Mouse (Mus musculus): ENCODE measurements around the gene Elf1. TPM values are rescaled to one million over a fixed set of nuclear protein-coding genes. Genes with fewer than 3 reads are reported as not detected.
A peak's percentile ranks its signal among the peaks of the same experiment; 100 is the strongest.
"Not testable (repeated sequence)": the region's sequence is repeated elsewhere in the genome, so short reads cannot be mapped to it uniquely, and the experiment has no call there.

Elf1 gene
- 20.8 and 27.7 TPM in 2 replicates for total RNA-seq (2021)
- long read RNA-seq, full-length matches to known transcripts: 3 of 19 reads
- long read RNA-seq, partial matches to known transcripts: 12 of 19 reads
- long read RNA-seq, other reads (novel, unspliced or antisense): 4 of 19 reads

DNA sequence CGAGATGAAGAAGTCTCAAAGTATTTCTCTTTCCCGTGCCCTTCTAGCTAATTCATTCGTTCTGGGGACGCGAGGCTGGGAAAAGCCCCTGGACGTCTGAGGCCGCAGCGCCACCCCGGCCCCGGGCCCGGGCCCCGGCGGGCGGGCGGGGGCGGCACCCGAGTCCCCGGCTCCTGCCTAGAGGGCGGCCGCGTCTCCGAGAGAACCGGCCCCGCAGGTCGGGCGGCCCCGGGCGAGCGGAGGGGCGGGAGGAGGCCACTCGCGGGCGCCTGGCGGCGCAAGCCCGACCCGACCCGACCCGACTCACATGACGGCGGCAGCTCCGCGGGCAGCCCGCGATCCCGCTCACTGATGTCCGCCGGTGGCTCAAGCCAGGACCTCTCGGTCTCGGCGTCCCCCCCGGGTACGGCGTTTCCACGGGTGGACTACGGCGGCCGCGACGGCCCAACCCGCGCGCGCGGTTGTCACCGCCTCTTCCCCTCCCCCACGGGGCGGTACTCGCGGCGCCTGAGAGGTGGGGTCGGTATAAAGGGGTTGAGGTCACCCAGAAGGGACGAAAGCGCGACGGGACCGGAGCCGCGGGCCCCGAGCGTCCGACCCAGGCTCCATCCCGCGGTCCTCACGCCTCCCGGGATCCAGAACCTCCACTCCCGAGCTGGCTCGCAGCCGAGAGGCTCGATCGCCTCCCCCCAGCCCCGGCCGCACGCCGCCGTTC, at the start of gene Elf1:
Gene Elf1 (plus strand): TSS at position 571 of the 715 bp plus-strand sequence.
- DNase-seq: peak; percentile 98

DNA sequence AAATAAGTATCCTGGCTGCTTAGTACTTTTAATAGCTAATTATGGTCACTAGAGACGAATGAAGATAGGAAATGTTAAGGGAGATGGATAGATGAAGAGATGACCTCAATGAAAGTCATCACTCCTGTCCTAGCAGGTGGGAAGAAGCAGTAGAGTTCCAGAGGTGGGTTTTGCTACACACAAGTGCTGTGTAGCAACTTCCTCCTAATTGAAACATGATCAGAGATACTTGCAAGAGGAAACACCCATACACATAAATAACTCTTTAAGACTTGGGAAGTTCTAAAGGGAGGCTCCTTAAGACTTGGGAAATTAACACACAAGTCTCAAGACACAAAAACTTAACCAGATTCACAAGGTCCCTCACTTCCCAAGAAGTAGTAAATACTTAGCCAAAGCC, 46.9 kb upstream of the Elf1 start:
- DNase-seq: no peak

DNA sequence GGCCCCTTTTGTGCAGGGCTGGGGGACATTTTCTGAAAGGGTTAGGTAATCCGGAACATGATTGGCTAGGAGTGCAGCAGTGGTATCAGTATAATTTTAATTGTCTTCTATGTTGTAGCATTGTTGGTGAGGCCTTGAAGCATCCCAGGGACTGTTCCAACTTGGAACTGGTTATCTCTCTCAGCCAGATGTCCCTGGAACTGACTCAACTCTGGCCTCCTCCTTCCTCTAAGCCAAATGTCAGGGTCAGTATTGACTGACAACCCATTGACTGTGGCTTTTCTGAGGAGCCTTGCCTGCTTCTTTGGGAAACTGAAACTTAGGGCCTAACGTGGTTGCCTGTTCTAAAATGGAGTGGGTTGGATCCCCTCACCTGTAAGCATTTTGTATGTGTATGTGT, 40.3 kb upstream of the Elf1 start:
- no peak for DNase-seq

DNA sequence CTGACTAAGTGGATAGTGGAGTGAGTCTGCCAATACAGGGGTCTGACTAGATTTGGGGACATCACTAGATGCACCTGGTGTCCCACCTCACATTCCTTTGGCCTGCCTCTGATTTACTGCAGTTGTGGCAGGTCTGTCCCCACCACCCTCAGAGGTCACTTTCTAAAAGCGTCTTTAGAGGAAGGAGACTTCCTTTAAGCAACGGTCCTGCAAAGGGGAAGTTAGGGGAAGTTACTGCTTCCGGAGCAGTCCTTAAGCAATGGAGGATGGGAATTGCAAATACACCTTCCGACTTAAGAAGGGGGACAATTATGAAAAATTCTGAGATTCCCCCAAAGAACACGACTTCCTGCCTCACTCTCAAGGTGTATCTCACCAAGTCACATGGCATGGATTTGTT, 39.6 kb upstream of the Elf1 start:
- no peak for DNase-seq

DNA sequence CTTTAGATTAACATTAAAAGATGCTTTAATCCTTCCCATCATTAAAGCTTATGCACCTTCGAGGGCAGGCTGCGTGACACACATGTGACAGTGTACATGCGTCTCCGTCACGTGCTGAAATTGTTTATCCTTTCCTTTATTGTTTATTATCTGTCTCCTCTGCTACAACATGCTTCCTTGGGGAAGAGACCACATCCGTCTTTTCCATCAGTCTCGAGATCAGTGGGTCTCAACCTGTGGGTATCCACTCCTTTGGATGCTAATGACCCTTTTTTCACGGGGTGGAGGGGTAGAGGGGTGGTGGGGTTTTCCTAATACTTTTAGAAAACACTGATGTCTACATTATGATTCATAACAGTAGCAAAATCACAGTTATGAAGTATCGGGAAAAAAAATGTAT, 36.4 kb upstream of the Elf1 start:
- no peak for DNase-seq

DNA sequence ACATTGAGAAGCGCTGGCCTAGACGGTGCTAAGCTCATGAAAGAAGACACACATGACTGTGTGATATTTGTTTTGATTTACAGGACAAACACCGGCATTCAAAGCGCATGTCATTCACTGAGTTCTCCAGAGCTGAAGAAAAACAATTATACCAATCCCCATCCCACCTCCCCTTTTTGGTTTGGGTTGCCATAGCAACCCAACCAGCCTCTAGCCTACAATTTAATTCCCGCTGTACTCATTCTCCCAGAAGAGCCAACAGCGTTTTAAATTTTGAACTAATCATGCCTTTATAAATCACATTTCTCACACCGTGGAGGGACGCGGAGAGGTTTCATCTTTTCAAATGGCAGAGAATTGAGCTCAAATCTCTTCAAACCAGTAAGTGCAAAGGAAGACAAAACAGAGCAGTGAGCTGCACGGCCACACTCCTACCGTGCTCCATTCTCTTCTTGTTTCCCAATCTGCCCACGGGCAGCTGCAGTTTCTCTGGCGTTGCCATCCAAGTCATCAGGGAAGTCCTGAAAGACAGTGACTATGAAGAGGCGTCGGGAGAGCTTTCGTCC, 35.9 kb upstream of the Elf1 start:
- DNase-seq: no peak

DNA sequence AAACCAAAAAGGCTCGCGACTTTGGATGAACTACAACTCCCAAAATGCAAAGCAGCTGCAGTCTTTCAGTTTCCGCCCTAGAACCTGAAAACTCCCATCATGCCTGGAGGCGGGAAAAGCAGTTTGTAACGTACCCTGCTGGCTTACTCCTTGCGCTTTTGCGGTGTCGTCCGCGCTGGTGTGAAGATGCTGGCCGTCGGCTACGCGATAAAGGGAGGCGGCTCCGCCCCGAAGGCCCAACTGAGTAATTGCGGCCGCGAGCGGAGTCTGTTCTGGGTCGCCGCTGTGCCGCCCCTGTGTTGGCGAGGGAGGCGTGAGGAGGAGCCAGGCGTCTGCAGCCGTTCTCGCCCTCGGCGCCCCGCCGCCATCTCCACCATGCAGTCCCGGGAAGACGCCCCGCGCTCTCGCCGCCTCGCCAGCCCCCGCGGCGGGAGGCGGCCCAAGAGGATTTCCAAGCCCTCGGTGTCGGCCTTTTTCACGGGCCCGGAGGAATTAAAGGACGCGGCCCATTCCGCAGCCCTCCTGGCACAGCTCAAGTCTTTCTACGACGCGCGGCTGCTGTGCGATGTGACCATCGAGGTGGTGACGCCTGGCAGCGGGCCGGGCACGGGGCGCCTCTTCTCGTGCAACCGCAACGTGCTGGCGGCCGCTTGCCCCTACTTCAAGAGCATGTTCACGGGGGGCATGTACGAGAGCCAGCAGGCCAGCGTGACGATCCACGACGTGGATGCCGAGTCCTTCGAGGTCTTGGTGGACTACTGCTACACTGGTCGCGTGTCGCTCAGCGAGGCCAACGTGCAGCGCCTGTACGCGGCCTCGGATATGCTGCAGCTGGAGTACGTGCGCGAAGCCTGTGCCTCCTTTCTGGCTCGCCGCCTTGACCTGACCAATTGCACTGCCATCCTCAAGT, 29.1 kb upstream of the Elf1 start, which contains the start of gene Kbtbd6:
Gene Kbtbd6 (plus strand): TSS at position 155 of the 910 bp plus-strand sequence.
- peak; percentile 71 for DNase-seq

DNA sequence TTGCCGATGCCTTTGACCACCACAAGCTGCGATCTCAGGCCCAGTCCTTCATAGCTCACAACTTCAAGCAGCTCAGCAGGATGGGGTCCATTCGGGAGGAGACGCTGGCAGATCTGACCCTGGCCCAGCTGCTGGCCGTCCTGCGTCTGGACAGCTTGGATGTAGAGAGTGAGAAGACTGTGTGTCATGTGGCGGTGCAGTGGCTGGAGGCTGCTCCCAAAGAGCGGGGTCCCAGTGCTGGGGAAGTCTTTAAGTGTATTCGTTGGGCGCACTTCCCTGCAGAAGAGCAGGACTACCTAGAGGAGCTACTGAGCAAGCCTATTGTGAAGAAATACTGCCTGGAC, 28.4 kb upstream of the Elf1 start:
- DNase-seq: not testable (repeated sequence)

DNA sequence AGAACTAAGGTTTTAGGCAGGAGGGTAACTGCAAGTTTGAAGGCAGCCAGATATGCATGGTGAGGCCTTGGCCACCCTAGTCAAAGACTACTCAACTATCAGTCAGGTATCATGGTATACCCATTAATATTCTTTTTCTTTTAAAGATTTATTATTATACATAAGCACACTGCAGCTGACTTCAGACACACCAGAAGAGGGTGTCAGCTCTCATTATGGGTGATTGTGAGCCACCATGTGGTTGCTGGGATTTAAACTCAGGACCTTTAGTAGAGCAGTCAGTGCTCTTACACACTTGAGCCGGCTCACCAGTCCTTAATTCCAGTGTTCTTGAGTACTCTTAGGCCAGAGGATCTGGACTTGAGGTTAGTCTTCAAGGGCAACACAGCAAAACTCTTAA, 20.6 kb upstream of the Elf1 start:
- DNase-seq: no peak

DNA sequence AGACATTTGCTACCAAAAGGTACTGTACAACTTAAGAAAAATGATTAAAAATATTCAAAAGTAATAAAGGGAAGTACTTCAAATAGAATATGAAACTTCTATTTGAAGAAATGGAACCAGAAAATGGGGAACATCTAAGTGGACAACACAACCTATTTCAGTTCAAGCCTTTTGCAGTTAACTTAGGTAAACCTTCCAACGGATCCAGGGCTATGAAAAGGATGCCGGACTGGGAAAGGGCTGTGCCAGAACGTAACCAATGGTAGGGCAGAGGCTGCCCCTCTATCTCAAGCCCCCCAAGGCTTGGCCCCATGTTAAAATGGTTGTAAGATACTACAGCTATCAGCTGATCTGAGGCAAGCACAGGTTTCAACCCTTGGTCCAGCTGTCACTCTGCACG, 20.0 kb upstream of the Elf1 start:
- no peak for DNase-seq

DNA sequence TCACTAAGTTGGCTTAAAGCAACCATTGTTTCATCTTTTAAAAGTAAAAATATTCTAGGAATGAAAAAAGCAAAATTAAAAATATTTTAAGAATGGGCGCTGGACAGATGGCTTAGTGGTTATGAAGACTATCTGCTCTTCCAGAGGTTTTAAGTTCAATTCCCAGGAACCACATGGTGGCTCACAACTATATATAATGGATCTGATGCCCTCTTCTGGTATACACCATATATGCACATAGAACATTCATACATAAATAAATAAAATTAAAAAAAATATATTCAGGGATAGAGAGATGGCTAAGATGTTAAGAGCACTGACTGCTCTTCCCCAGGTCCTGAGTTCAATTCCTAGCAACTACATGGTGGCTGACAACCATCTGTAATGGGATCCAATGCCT, 15.4 kb upstream of the Elf1 start:
- DNase-seq: no peak

DNA sequence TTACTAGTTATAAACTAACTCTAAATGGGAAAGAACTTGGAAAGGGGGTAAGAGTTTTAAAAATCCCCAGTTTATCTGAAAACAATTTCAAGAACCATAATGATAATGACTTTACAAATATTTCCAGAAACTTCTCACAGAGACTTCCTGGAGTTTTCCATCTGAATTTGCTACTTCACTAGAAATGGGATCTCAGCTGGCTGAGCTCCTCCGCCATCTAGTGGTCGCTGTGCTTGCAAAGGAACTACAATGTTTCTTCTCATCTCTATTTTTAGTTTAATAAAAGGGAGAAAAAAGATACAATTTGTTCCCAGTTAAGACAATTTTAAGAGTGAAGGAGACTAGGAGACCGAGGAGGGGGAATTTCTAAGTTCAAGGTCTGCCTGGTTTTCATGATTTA, 13.4 kb upstream of the Elf1 start:
- peak; percentile 68 for DNase-seq

DNA sequence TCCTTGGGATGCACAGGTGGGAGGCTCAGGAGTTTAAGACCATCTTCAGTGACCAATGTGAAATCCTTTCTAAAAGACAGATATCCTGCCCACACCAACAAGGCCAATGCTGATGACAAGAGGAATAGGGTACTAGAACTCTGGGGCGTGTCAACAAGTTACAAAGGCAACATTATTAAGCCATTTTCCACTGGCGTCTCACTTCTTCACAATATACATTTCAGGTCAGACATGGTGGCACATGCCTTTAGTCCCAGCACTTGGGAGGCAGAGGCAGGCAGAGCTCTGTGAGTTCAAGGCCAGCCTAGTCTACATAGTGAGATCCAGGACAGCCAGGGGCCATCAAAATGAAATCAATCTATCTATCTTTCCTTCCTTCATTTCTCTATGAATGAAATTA, 7.6 kb upstream of the Elf1 start:
- no peak for DNase-seq

DNA sequence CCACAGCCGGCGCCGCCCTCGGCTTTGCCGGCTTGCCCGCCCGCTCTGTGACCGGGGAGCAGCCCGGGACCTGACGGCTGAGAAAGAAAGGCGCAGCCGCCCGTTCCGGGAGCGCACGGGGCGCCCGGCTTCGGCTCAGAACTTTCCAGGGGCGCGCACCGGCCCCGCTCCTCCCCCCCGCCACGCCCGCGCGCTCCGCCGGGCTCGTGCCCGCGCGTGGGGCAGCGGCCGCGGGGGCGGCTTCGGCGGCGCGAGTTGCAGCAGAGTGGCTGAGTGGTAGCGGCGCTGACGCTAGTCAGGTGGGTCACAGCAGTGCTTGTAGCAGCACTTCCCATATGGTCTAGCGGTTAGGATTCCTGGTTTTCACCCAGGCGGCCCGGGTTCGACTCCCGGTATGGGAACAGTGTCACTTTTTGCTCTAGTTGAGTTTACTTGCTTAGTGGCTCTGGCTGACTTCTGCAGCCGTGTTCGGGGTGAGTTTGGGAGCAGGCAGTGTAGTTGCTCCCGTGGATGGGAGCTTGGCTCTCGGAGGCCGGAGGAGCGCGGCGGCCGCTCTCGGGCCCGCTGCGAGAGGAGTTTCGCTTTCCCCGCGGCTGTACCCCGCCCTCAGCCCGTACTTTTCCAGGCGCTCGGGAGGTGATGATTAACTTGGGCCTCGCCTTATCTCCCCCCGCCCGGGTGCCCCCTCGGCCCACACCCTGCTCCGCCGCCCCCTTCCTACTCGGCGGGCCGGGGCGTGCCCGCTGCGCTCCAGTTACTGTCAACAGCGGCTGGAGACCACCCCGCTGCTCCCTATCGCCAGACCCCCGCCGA, 551 bp downstream of the Elf1 start, which contains the start of gene Wbp4:
Gene Wbp4 (minus strand): TSS at position 182 of the 813 bp plus-strand sequence.
- peak; percentile 92 for DNase-seq

DNA sequence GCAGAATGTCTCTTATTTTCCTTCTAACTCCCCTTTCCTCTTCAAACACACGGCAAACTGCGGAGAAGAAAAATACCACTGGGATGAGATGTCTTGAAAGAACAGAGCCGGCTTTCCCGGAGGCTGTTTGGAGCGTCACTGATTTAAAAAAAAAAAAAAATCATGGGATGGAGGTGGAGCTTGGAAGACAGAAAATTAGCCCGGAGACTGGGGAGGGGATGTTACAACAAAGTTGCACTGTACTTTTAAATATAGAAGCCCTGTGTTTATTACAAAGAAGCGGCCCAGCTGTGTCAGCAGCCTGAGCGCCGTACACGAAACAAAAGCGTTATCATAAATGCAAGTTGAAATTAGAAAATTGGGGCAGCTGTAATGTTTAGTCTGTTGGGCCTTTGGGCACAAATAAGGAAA, 1.3 kb downstream of the Elf1 start:
- no peak for DNase-seq

DNA sequence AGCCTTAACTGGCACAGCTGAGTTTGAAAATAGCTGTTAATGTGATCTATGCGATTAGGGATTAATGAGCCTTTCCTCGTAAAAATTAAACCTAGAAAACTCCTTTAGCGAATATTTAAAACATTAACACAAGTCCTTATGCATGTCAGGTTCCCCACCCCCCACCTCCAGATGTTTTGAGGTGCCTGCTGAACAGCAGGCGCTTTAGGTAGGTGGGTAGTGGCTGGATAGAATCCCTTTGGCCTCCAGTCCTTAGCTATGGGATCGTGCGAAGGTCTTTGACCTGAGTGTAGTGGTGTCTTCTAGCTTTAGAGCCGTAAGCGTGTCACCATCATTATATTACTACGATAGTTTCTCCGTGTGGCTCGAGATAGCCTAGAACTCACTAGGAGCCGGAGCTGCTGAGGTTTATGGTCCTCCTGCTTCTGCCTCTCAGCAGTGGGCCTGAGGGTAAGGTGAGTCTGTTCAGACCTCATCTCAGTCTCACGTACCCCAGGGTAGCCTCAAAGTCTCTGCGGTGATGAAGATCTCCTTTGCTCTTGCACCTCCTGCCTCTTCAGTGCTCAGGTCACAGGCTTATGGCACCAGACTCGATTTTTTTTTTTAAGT, 1.9 kb downstream of the Elf1 start:
- DNase-seq: no peak

DNA sequence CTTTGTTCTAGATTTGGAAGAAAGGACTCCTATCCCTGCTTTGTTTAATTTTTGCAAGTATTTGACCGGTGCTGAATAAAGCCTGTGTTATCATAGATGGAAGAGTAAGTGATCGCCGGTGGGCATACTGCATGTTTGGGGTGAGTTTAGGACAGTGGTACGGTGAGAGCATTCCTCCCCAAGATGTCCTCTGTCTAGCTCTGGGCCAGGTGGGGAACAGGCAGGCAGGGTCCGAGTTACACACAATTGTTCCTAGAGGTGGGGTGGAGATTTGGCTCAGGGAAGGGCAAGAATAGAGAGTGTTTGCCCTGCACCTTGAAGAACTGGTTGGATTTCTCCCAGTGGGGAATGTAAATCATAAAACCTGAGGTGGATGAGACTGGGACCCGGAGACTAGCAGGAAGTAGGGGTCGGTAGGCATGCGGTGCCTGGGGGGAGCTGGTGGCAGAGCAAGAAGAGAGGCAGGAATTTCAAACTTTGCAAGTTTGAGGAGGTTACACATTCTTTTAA, 2.7 kb downstream of the Elf1 start:
- DNase-seq: no peak

DNA sequence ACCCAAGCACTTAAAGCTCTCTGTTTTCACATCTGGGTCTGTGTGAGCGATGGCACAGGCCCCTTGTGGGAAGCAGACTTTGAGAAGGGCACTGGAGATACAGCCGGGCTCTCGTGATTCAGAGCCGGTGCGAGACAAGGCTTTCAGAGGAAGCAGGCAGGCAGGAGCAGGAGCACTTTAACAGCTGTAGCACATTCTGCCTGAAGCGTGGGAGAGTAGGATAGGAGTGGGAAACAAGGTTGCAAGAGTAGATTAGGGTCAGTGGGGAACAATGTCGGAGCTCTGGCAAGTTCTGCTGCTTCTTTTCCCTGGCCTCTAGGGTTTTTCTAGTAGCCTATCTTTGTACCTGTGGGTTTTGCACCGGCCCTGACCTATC, 5.6 kb downstream of the Elf1 start:
- no peak for DNase-seq

DNA sequence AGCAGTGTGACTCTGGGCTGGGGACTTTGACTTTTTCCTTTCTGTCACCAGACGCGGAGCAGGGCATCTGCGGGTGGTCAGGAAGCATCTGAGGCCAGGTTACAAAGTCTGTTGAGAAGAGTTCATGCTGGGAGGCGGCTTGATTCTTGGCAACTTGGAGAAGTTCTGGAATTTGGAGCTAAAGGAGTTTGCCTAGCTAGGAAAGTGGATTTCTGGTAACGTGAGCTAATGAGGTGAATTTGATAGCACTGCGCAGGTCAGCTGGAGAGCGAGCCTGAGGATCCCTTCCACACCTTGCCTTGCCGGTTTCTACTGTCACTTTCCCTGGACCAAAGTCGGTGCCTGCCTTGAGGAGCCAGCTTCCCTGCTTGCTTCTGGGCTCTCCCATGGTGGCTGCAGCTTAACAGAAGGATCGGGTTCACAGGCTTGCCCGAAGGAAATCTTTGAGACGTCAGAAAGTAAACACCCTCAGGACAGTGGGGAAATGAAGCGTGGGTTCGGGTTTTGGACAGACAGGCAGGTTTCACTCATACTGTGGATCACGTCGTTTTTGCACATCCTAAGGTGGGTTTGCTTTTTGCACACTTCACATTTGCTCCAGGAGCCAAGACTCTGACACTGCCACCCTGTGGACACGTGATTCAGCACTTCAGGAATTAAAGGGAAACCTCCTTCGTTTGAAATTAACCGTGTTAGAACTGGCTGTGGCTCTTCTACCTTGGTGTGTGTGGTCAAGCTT, 6.2 kb downstream of the Elf1 start:
- peak; percentile 32 for DNase-seq

DNA sequence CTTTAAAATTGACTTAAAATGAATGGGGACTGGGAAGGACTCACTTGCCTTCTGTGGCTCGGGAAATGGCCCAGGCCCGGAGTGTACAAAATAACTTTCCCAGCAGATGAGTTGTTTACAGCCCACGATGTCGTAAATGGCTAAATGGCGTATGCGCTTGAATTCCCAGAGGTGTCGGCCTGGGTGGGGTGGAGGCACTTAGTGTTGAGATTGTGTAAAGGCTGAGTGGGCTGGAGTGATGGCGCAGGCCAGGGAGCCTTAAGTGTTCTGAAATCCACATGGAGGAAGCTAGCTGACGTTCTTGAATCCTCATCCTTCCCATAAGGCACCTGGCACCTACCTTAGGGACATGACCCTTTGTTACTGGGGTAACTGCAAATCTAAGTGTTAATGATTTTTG, 7.5 kb downstream of the Elf1 start:
- no peak for DNase-seq

DNA sequence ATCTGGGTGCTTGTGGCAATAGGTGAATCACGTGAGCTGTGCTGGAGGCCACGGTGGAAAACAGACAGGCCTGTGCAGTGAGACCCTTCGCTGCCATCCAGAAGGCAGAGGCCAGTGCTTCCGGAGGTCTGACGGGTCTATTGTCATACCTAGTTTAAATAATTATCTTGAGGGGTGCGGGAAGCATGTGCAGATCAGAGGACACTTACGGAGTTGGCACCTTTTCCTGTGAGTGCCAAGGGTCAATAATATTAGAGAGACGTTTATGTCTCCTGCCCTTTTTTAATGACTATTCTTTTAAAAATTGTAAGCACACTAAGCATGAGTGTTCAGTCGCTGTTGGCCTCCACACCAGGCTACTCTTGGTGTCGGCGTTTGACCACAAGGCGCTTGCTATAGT, 8.2 kb downstream of the Elf1 start:
- no peak for DNase-seq
